Mouse (Mus musculus): ENCODE results near the gene Gm26741. TPM values are rescaled to one million over a fixed set of nuclear protein-coding genes. Genes with fewer than 3 reads are reported as not detected.

Gene Gm26741
- polyA plus RNA-seq, 1 experiment from 2014 or later, result not detected

- Histone ChIP-seq H3K4me1 (0 out of 2 replicates have a peak, but pooled peaks cover 4% of the 10 kb centered on the region), H3K4me3 (no peak overlapping the region), H3K27me3 (no peaks in the 10 kb centered on the region), H3K27ac (no peak overlapping the region), H3K4me2 (no peak overlapping the region), H3K9me3 (no peaks in the 10 kb centered on the region), H3K9ac (no peak overlapping the region), H3K36me3 (no peaks in the 10 kb centered on the region)
- WGBS, result 89% methylated on average over 3 of the region's 3 CpGs
- no peak for ATAC-seq (ENCODE audit: insufficient number of reproducible peaks, insufficient read depth, low FRiP score, low TSS enrichment, low read depth)
Measured at GRCm38 (mm10) chr10:52396647-52397046, 38.1 kb downstream of the Gm26741 start.

- Histone ChIP-seq H3K4me1 (0 out of 2 replicates have a peak, but pooled peaks cover 4% of the 10 kb centered on the region), H3K27ac (no peak overlapping the region), H3K9ac (no peak overlapping the region), H3K4me3 (no peak overlapping the region), H3K27me3 (no peaks in the 10 kb centered on the region), H3K4me2 (no peak overlapping the region), H3K36me3 (no peaks in the 10 kb centered on the region), H3K9me3 (no peaks in the 10 kb centered on the region)
- ATAC-seq (ENCODE audit: insufficient number of reproducible peaks, insufficient read depth, low FRiP score, low TSS enrichment, low read depth), result no peak
- 74% methylated on average over 2 of the region's 2 CpGs for WGBS
Measured at GRCm38 (mm10) chr10:52398715-52399114, 40.1 kb downstream of the Gm26741 start.

- Histone ChIP-seq H3K4me1 (0 out of 2 replicates have a peak, but pooled peaks cover 4% of the 10 kb centered on the region), H3K4me3 (no peak overlapping the region), H3K27me3 (no peaks in the 10 kb centered on the region), H3K9me3 (no peaks in the 10 kb centered on the region), H3K4me2 (no peak overlapping the region), H3K9ac (no peak overlapping the region), H3K27ac (no peak overlapping the region), H3K36me3 (no peaks in the 10 kb centered on the region)
- no peak for ATAC-seq (ENCODE audit: insufficient number of reproducible peaks, insufficient read depth, low FRiP score, low TSS enrichment, low read depth)
- 63% methylated on average over 3 of the region's 3 CpGs for WGBS
Measured at GRCm38 (mm10) chr10:52399722-52400121, 41.2 kb downstream of the Gm26741 start.

- H3K9ac ChIP-seq, result no peak overlapping the region
- H3K4me1 ChIP-seq, result 0 out of 2 replicates have a peak, but pooled peaks cover 4% of the 10 kb centered on the region
- H3K4me2 ChIP-seq, result no peak overlapping the region
- H3K4me3 ChIP-seq, result no peak overlapping the region
- H3K36me3 ChIP-seq, result no peaks in the 10 kb centered on the region
- no peaks in the 10 kb centered on the region for H3K27me3 ChIP-seq
- 87% methylated on average over 13 of the region's 13 CpGs for WGBS
- ATAC-seq (ENCODE audit: insufficient number of reproducible peaks, insufficient read depth, low FRiP score, low TSS enrichment, low read depth), result no peak
- H3K9me3 ChIP-seq, result no peaks in the 10 kb centered on the region
- H3K27ac ChIP-seq, result no peak overlapping the region
Measured at GRCm38 (mm10) chr10:52405160-52405559, 46.6 kb downstream of the Gm26741 start.

- Histone ChIP-seq H3K27ac (no peak overlapping the region), H3K4me1 (no peaks in the 10 kb centered on the region), H3K9me3 (no peaks in the 10 kb centered on the region), H3K9ac (no peak overlapping the region), H3K27me3 (no peaks in the 10 kb centered on the region), H3K36me3 (no peaks in the 10 kb centered on the region), H3K4me3 (no peak overlapping the region), H3K4me2 (no peak overlapping the region)
- WGBS, result 75% methylated on average over 2 of the region's 2 CpGs
- ATAC-seq (ENCODE audit: insufficient number of reproducible peaks, insufficient read depth, low FRiP score, low TSS enrichment, low read depth), result no peak
Measured at GRCm38 (mm10) chr10:52407526-52407925, 49.0 kb downstream of the Gm26741 start.

Other genes starting within 250 kb of the Gm26741 start
- gene Ros1, start 163.5 kb upstream of the Gm26741 start, polyA plus RNA-seq (2015; fragmentation: Nextera tagmentation; extraction: Ambion mirVana), result not detected in 2 replicates
- 26.1 and 27.1 TPM in 2 replicates for gene Dcbld1, start 125.1 kb upstream of the Gm26741 start, polyA plus RNA-seq (2015; fragmentation: Nextera tagmentation; extraction: Ambion mirVana)
- 19.3 and 20.3 TPM in 2 replicates for gene Gopc, start 23.4 kb downstream of the Gm26741 start, polyA plus RNA-seq (2015; fragmentation: Nextera tagmentation; extraction: Ambion mirVana)
- not detected in 2 replicates for gene Nepn, start 30.2 kb downstream of the Gm26741 start, polyA plus RNA-seq (2015; fragmentation: Nextera tagmentation; extraction: Ambion mirVana)
- 14.9 and 18.0 TPM in 2 replicates for gene Nus1, start 58.8 kb downstream of the Gm26741 start, polyA plus RNA-seq (2015; fragmentation: Nextera tagmentation; extraction: Ambion mirVana)

All from embryonic facial prominence, embryonic 13.5 days (tissue).